Mouse (Mus musculus) CH12.LX (cell line): Measurements from ENCODE around the gene Fam107a. TPM values are rescaled to one million over a fixed set of nuclear protein-coding genes. Genes with fewer than 3 reads are reported as not detected.

ENCODE experiments used
- DNase-seq: peaks from one replicate; pipeline ENCODE4 v3.0.0-alpha.2; 2013; ENCODE audit errors: extremely low read depth
- H3K27ac ChIP-seq: 2 replicates; pipeline ENCODE4 v1.5.1; 2012; ENCODE audit warnings: low read depth, mild to moderate bottlenecking, control low read depth, moderate library complexity; ENCODE audit not compliant: insufficient read depth
- H3K27me3 ChIP-seq: replicated peaks from 2 replicates; pipeline ENCODE3; 2012; ENCODE audit warnings: inconsistent platforms
- H3K36me3 ChIP-seq, 2 experiments: replicated peaks in 1 of 2; 2 replicates each; pipeline versions ENCODE3 to v1.6.1; 2012; ENCODE audit warnings: inconsistent platforms in 1 of 2, low read length in 1 of 2, mild to moderate bottlenecking in 1 of 2, mixed read lengths in 1 of 2, moderate library complexity in 1 of 2; ENCODE audit not compliant: control insufficient read depth in 1 of 2, insufficient read depth in 1 of 2
- H3K4me1 ChIP-seq, 2 experiments: 2 replicates each; pipeline ENCODE4 v1.6.1; 2012; ENCODE audit warnings: inconsistent platforms in 1 of 2, moderate library complexity in 1 of 2; ENCODE audit not compliant: insufficient read depth in 2 of 2, control insufficient read depth in 1 of 2
- H3K4me2 ChIP-seq: 2 replicates; pipeline ENCODE4 v1.6.1; 2012; ENCODE audit warnings: low read depth, mild to moderate bottlenecking, control low read depth; ENCODE audit not compliant: poor library complexity, insufficient read depth, severe bottlenecking
- H3K4me3 ChIP-seq, 3 experiments: fragments of 150-350 bp in 1 of 3; sonication (generic) in 1 of 3; replicated peaks in 1 of 3; 2 replicates each; pipeline versions ENCODE3 to v1.5.1; 2011 to 2012; ENCODE audit warnings: low read depth in 2 of 3, low read length in 2 of 3, mild to moderate bottlenecking in 2 of 3, moderate library complexity in 2 of 3, control low read depth in 1 of 3, improper control_type of control experiment in 1 of 3, inconsistent platforms in 1 of 3, mixed read lengths in 1 of 3; ENCODE audit not compliant: poor library complexity in 1 of 3
- H3K79me2 ChIP-seq: replicated peaks from 2 replicates; pipeline ENCODE4 v1.6.1; 2012; ENCODE audit warnings: mild to moderate bottlenecking, moderate library complexity; ENCODE audit not compliant: control insufficient read depth, poor library complexity, insufficient read depth, severe bottlenecking; ENCODE audit errors: extremely low read depth
- H3K9ac ChIP-seq: 2 replicates; pipeline ENCODE4 v1.6.1; 2012; ENCODE audit warnings: low read depth, mild to moderate bottlenecking, control low read depth, moderate library complexity; ENCODE audit not compliant: insufficient read depth
- H3K9me3 ChIP-seq: replicated peaks from 2 replicates; pipeline ENCODE3; 2012; ENCODE audit warnings: low read length, inconsistent platforms, mixed read lengths
- E2F4 ChIP-seq: IDR thresholded peaks from 2 replicates; pipeline ENCODE4 v1.6.1; 2011; ENCODE audit warnings: low read depth, low read length, improper control_type of control experiment; ENCODE audit not compliant: insufficient replicate concordance
- EP300 ChIP-seq: IDR thresholded peaks from 2 replicates; pipeline ENCODE4 v1.6.1; 2011; ENCODE audit warnings: low read length, improper control_type of control experiment
- ETS1 ChIP-seq: conservative IDR thresholded peaks from 2 replicates; pipeline ENCODE4 v1.6.1; 2012; ENCODE audit warnings: low read depth, mild to moderate bottlenecking, inconsistent platforms, low read length, improper control_type of control experiment, moderate library complexity
- GABPA ChIP-seq: IDR thresholded peaks from 2 replicates; pipeline ENCODE4 v1.6.1; 2012; ENCODE audit warnings: low read depth, low read length, improper control_type of control experiment, inconsistent platforms; ENCODE audit not compliant: insufficient replicate concordance
- HCFC1 ChIP-seq: IDR thresholded peaks from 2 replicates; pipeline ENCODE4 v1.6.1; 2012; ENCODE audit warnings: low read depth, mild to moderate bottlenecking, inconsistent platforms, low read length, improper control_type of control experiment
- IRF4 ChIP-seq: IDR thresholded peaks from 2 replicates; pipeline ENCODE4 v1.6.1; 2014; ENCODE audit warnings: low read depth, mild to moderate bottlenecking, inconsistent platforms, low read length, improper control_type of control experiment
- JUND ChIP-seq: conservative IDR thresholded peaks from 2 replicates; pipeline ENCODE4 v1.6.1; 2011; ENCODE audit warnings: low read depth, low read length, improper control_type of control experiment
- MAX ChIP-seq: IDR thresholded peaks from 2 replicates; pipeline ENCODE4 v1.6.1; 2011; ENCODE audit warnings: low read length, improper control_type of control experiment
- MAZ ChIP-seq: IDR thresholded peaks from 2 replicates; pipeline ENCODE4 v1.6.1; 2012; ENCODE audit warnings: low read depth, mild to moderate bottlenecking, inconsistent platforms, low read length, improper control_type of control experiment, moderate library complexity
- MEF2A ChIP-seq: IDR thresholded peaks from 2 replicates; pipeline ENCODE4 v1.6.1; 2014; ENCODE audit warnings: low read depth, mild to moderate bottlenecking, inconsistent platforms, low read length, improper control_type of control experiment, borderline replicate concordance
- MXI1 ChIP-seq: IDR thresholded peaks from 2 replicates; pipeline ENCODE4 v1.6.1; 2011; ENCODE audit warnings: mild to moderate bottlenecking, low read depth, low read length, improper control_type of control experiment
- MYC ChIP-seq: IDR thresholded peaks from 2 replicates; pipeline ENCODE4 v1.6.1; 2011; ENCODE audit warnings: low read depth, mild to moderate bottlenecking, improper control_type of control experiment, low read length
- NELFE ChIP-seq: IDR thresholded peaks from 2 replicates; pipeline ENCODE4 v1.6.1; 2011; ENCODE audit warnings: low read depth, low read length, improper control_type of control experiment
- POLR2AphosphoS2 ChIP-seq: IDR thresholded peaks from 2 replicates; pipeline ENCODE4 v1.6.1; 2011; ENCODE audit warnings: low read depth, low read length, improper control_type of control experiment
- RAD21 ChIP-seq: IDR thresholded peaks from 2 replicates; pipeline ENCODE4 v1.6.1; 2011; ENCODE audit warnings: low read depth, mild to moderate bottlenecking, low read length, improper control_type of control experiment, moderate library complexity
- RCOR1 ChIP-seq: conservative IDR thresholded peaks from 2 replicates; pipeline ENCODE4 v1.6.1; 2012; ENCODE audit warnings: low read depth, mild to moderate bottlenecking, inconsistent platforms, low read length, improper control_type of control experiment
- SMC3 ChIP-seq: IDR thresholded peaks from 2 replicates; pipeline ENCODE4 v1.6.1; 2011; ENCODE audit warnings: low read depth, low read length, improper control_type of control experiment
- TBP ChIP-seq: conservative IDR thresholded peaks from 2 replicates; pipeline ENCODE4 v1.6.1; 2011; ENCODE audit warnings: low read depth, low read length, improper control_type of control experiment
- UBTF ChIP-seq: IDR thresholded peaks from 2 replicates; pipeline ENCODE4 v1.6.1; 2012; ENCODE audit warnings: low read depth, mild to moderate bottlenecking, inconsistent platforms, low read length, improper control_type of control experiment, moderate library complexity
- USF1 ChIP-seq: IDR thresholded peaks from 2 replicates; pipeline ENCODE4 v1.6.1; 2014; ENCODE audit warnings: low read depth, mild to moderate bottlenecking, inconsistent platforms, low read length, improper control_type of control experiment
- ZNF384 ChIP-seq: IDR thresholded peaks from 2 replicates; pipeline ENCODE4 v1.6.1; 2012; ENCODE audit warnings: low read depth, low read length, improper control_type of control experiment, inconsistent platforms
- dilution Hi-C: fragments of 300-500 bp; cut with MboI; formaldehyde crosslinking; loops from 2 replicates; pipeline ENCODE4 v1.14.3; 2020; ENCODE audit warnings: low sequenced_read_pairs; ENCODE audit not compliant: extremely low pct_unique_long_range_greater_than_20kb, extremely low pct_ligation_motif_present
- in situ Hi-C: fragments of 300-500 bp; cut with MboI; formaldehyde crosslinking; loops from 3 replicates; pipeline ENCODE4 v1.14.3; 2019; ENCODE audit warnings: low sequenced_read_pairs, low pct_ligation_motif_present, low pct_unique_long_range_greater_than_20kb, mixed read lengths
- polyA plus RNA-seq: library from polyadenylated mRNA; unstranded; fragments of >175 nt; gene quantifications from 2 replicates; pipeline ENCODE4 v1.2.1, GENCODE M21; 2012; ENCODE audit warnings: low read depth; ENCODE audit not compliant: insufficient read length
- total RNA-seq, 2 experiments: library from RNA; depleted of rRNA; stranded (reverse); fragments of 300-350 nt in 1 of 2; fragments of >200 nt in 1 of 2; gene quantifications; 2 replicates each; pipeline ENCODE4 v1.2.3; 2012 to 2014

The Fam107a gene
- total RNA-seq (2012; rRNA removed) (not detected in 2 replicates), total RNA-seq (2014; rRNA removed) (not detected in 2 replicates), polyA plus RNA-seq (not detected in 2 replicates)

DNA sequence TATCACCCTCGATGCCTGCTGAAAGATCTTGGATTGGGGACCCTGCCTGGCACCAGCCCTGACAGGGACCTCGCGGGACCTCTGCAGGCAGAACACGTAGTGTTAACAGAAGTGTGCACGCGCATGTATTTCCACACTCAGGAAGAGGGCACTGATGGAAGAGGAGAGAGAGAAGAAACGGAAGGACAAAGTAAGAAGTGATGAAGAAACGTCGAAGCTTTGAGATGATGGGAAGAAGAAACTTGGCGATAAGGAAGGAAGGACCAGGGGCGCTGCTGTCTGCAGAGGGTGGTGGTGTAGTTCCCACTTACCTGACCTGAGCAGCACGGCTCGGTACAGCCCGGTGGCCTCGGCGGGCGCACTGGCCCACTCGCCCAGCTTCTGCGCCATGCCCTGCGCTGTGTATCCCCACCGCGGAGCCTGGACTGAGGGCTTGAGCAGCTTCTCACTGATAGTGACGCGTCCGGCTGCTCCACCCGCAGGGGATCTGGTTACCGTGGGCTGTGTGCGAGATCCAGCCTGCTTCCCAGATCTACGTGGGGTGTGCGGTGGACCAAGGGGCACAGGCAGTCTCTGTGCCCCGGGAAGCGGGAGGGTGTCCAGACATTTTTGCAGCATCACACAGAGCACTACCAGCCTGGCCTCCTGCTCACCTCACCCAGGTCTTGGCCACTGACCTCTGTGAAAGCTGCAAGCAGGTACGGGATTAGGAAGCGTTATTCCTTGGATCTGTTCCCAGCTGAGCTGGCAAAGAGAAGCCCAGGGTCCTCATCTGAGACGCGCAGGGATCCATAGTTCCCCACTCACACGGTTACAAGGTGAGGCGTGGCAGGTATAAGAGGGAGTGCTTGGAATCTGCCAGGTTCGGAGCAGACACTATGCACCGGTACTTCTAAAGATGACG lies at the start of gene Fam107a:
Gene Fam107a (minus strand): TSS at position 830 of the 904 bp plus-strand sequence.
- Histone ChIP-seq H3K79me2 (no peaks in the 10 kb centered on the region), H3K27ac (no peak within 1 kb of the TSS), H3K4me3 (no peak within 1 kb of the TSS), H3K4me1 (peaks cover 0 to 4% of the 10 kb centered on the region in 2 experiments; a peak in 1 of 4 replicates), H3K9me3 (no peaks in the 10 kb centered on the region), H3K4me2 (no peak within 1 kb of the TSS), H3K27me3 (no peaks in the 10 kb centered on the region), H3K36me3 (no peaks in the 10 kb centered on the region), H3K9ac (no peak within 1 kb of the TSS)
- dilution Hi-C loops = no loop called here
- in situ Hi-C loops = loop anchor here (10.0 to 25.0 kb wide), 2 partner anchors 223 to 505 kb away; partner anchors contain the start of genes Flnb and Pxk
- DNase-seq = no peak
- TF ChIP-seq MYC (no peak), ETS1 (no peak), NELFE (no peak), ZNF384 (no peak), GABPA (no peak), JUND (no peak), MAZ (no peak), MEF2A (no peak), E2F4 (no peak), MXI1 (no peak), RAD21 (no peak), IRF4 (no peak), TBP (no peak), USF1 (no peak), UBTF (no peak), EP300 (no peak), HCFC1 (no peak), MAX (no peak), RCOR1 (no peak)

DNA sequence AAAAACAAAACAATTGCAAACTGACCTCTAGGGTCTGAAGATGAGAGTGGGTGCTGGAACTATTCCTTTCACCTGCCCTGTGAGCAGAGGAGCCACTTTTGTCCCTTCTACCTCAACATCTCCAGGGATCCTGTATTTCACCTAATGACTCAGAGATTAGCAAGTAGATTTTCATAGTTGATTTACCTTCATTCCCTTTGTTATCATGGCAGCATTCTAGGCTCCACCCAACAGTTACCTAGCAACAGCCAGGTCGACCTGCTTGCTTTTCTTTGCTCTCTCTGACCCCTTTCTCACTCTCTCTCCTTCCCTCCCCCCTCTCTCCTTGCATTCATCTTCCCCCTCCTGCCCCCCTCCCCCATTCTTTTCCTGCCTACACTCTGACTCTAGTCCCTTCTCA lies 49.3 kb upstream of the Fam107a start:
- dilution Hi-C loops (no loop called here), in situ Hi-C loops (loop anchor here (25.0 kb wide), 2 partner anchors 95 to 220 kb away; no protein-coding TSS in a partner anchor)
- Histone ChIP-seq H3K9me3 (no peaks in the 10 kb centered on the region), H3K4me3 (no peak overlapping the region), H3K4me2 (no peak overlapping the region), H3K4me1 (peaks cover 0 to 6% of the 10 kb centered on the region in 2 experiments; a peak in 2 of 4 replicates), H3K27ac (no peak overlapping the region), H3K27me3 (no peaks in the 10 kb centered on the region), H3K36me3 (no peaks in the 10 kb centered on the region), H3K79me2 (no peaks in the 10 kb centered on the region), H3K9ac (no peak overlapping the region)
- TF ChIP-seq POLR2AphosphoS2 (no peak), JUND (no peak), SMC3 (no peak), E2F4 (no peak), ETS1 (no peak)
- DNase-seq = no peak
